Mouse (Mus musculus): ENCODE data around the gene Mtx3.

DNA sequence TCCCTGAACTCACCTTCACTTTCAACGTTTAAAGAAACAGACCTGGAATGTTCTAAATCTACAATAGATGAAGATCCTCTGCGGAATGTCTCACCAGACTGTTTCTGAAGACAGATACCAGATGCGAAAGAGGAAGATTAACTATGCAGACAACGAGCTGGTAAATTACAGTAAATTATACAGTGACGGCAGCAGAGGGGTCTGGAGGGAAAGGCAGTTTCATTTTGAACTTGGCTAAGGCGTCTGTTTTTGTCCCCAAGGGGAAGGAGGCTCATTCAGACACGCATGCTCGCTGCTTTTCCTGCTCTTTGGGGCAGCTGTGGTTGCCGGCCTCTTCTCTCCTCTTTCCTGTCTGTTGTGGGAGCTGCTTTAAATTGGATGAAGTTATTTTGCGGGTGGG, 15.7 kb upstream of the Mtx3 start:
- TF ChIP-seq CTCF (IDR thresholded peaks at IDR 0.05; ENCODE audit: low read depth) (no peak), EP300 (IDR thresholded peaks at IDR 0.05; ENCODE audit: low read depth) (no peak)
